Mouse (Mus musculus) cerebral cortex, adult 2 months (tissue): ENCODE results near the gene Olfr1204.

Experiments
- WGBS: fragments of 180-500 bp; shearing (Covaris S2); methylation state at CpG from one replicate; pipeline ENCODE4 v1.1.7; 2018; 5-methylcytosine and 5-hydroxymethylcytosine counted together

Olfr1204 gene

GRCm38 (mm10) chr2:88848992-88849391 is at the start of gene Olfr1204:
TSS of gene Olfr1204 (plus strand) at chr2:88849292.
- WGBS: 89% methylated on average over 1 of the region's 1 CpGs

- WGBS: 69% methylated on average over 1 of the region's 1 CpGs
These were observed 34.9 kb upstream of the Olfr1204 start, which contains the start of gene Olfr1202 for GRCm38 (mm10) chr2:88814196-88814595. TSS of gene Olfr1202 (plus strand) at chr2:88814496.

GRCm38 (mm10) chr2:88829437-88829836 is 19.7 kb upstream of the Olfr1204 start, which contains the start of gene Olfr1205:
TSS of gene Olfr1205 (plus strand) at chr2:88829737.
- 93% methylated on average over 2 of the region's 2 CpGs for WGBS

GRCm38 (mm10) chr2:88838477-88838876 is 10.6 kb upstream of the Olfr1204 start:
- 91% methylated on average over 2 of the region's 2 CpGs for WGBS

- WGBS: 75% methylated on average over 2 of the region's 2 CpGs
These were observed 13.8 kb downstream of the Olfr1204 start, which contains the start of gene Olfr1206 for GRCm38 (mm10) chr2:88862931-88863330. TSS of gene Olfr1206 (plus strand) at chr2:88863231.

GRCm38 (mm10) chr2:88902211-88902610 is 53.1 kb downstream of the Olfr1204 start, which contains the start of gene Olfr1208:
TSS of gene Olfr1208 (minus strand) at chr2:88902311.

